Mouse (Mus musculus) gastrocnemius, postnatal 10 days (tissue): ENCODE data around the gene Cebpb. TPM values are rescaled to one million over a fixed set of nuclear protein-coding genes. Genes with fewer than 3 reads are reported as not detected.
A peak's percentile ranks its signal among the peaks of the same experiment; 100 is the strongest.

Experiments used
- DNase-seq: peaks from one replicate; pipeline ENCODE4 v3.0.0; 2021; ENCODE audit warnings: mixed read lengths
- total RNA-seq, 2 experiments: library from RNA; stranded (reverse); gene quantifications; 2 replicates each; pipeline ENCODE4 v1.2.3; 2021

Cebpb gene
- total RNA-seq, 2 experiments from 2014 or later = 28.0 to 64.3 TPM

DNA sequence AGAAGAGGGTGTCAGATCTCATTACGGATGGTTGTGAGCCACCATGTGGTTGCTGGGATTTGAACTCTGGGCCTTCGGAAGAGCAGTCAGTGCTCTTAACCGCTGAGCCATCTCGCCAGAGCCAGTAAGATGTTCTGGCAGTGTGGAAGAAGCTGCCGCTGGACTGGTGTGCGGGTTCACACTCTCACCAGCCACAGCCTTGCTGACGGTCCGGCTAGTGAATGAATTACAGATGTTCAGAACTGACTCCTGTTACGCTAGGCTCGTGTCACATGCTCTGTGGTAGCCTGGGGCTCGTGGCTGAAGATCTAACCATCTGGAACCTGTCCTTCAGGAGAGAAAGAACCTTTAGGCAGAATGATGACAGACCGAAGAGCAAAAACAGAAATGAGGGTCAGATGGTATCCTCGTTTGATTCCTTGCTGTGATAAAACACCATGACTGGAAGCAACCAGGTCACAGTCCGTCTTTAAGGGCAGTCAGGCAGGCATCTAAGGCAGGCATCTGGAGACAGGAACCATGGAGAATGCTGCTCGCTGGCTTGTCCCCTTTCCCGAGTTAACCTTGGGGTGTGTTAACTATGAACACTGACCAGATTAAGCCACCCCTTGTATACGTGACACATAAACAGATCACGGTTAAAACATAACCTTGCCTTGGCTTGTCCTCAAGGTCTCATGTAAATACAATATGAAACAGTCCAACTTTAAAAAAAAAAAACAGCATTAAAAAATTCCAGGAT lies 22.6 kb upstream of the Cebpb start:
- no peak for DNase-seq

DNA sequence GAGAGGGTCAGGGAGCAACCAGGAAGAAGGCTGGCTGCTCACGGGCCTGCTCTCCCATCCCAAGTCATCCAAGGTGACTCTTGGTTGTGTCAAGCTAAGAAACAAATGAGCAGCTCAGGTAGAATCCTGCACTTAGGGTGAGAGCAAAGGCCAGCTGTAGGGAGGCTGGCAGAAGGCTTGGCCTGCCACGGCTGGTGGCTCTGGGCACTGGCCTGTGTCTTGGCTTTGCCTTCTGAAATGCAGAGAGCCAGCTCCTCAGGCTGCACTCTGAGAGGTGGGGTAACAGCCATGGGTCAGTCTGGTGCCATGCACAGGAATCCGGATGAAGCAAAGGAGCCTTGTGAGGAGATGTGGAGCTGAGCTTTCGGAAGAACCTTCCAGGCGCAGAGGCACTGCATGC lies 20.3 kb upstream of the Cebpb start:
- no peak for DNase-seq

DNA sequence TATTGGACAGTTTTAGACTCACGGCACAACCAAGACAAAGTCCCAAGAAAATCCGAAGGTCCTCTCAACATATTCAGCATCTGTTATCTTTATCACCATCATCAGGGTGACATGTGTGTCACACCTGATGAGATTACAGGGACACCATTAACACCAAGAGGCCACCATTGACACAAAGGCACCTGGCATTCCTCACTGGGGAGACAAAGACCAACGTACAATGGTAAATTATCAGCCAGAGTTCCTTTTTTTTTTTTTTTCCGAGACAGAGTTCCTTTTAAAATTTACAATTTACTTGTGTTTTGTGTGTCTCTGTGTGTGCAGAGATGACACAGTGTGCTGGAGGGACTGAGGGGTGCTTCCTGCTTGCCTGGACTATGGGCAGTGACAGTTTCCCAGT lies 19.3 kb upstream of the Cebpb start:
- no peak for DNase-seq

DNA sequence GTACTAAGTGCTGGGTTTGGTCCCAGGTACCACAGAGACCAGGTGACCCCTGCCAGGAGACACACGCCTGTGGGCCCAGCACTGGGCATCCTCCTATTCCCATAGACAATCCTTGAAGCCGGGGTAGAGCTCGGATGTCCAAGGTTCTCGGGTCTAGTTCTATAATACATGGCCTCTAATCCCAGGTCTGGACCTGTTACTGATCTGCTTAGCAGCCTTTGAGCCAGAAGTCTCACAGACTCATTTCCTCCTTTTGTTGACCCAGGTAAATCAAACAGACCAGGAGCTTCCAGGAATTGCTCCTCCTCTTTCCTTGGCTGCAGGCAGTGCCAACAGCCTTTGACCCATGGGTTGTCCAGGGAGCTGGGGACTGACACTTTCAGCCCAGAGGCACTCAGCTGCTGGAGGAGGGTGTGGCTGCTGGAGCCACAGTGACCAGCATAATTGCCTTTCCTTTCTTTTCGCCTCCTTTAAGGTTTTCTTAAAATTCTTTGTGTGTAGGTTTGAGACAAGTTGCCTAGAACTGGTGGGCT lies 17.5 kb upstream of the Cebpb start:
- DNase-seq = no peak

DNA sequence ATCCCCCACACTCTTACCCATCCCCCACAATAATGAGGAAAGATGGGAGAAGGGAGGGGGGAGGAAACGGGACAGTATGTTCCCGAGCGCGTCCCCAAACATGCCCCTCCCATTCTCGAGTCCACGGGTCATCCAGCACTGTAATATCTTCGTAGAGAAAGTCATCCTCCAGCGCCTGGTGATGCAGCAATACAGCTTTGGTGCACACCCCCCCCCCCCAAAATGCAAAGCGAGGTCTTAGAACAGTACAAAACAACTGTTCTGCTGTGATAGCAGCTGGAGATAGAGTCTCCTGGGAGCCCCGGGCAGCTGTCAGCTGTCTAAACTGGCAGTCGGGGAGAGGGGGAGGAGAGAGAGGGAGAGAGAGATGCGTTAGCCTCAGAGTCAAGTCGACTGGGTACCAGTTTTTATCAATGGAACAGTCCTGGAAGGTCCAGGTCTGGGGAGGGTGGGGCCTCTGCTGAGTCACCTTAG lies 16.5 kb upstream of the Cebpb start:
- DNase-seq = no peak

DNA sequence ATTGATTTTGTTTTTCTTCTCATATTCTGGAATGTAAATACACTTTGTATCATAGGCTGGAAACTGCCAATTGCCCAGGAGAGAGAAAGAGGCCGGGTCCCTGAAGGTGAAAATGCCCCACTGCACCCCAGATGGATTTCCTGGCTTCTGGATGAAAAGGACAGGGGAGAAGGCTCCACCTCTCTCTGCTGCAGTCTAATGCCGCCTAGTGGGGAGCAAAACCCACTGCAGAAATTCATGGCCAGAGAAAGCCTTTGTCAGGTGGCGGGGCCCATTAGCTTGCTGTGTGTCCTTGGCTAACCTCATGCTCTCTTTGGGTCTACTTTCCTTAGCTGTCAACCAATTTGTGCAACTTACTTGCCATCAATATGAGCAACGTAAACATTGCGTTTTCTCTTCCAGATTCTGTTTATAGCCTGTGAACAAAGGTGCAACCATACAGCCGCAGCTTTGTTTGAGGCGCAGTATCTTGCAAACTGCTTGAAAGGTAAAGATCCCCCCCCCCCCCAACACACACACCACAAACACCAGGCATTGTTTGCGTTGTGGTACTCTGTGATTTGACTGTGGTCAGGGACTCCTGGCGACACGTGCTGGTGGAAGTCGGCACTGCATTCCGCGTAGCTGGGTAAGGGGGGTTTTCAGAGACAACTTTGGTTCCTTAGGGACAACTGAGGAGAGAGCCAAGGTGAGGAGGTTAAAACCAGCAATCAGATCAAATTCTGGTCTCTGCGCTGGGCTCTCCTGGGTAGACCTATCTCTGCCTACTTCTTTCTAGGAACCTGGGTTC lies 13.4 kb upstream of the Cebpb start:
- DNase-seq = no peak

DNA sequence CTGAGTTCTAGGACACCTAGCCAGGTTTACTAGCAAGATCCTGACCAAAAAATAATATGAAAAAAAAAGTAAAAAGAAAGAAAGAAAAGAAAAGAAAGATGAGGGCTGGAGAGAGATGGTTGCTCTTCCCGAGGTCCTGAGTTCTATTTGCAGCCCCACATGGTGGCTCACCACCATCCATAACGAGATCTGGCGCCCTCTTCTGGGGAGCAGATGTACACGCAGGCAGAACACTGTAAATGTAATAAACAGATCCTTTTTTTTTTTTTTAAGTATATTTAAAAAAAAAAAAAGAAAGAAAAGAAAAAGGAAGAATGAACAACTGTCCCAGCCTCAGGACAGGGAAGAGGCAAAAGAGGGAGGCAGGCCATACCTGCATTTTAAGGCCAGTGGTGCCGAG lies 10.1 kb upstream of the Cebpb start:
- DNase-seq = no peak

DNA sequence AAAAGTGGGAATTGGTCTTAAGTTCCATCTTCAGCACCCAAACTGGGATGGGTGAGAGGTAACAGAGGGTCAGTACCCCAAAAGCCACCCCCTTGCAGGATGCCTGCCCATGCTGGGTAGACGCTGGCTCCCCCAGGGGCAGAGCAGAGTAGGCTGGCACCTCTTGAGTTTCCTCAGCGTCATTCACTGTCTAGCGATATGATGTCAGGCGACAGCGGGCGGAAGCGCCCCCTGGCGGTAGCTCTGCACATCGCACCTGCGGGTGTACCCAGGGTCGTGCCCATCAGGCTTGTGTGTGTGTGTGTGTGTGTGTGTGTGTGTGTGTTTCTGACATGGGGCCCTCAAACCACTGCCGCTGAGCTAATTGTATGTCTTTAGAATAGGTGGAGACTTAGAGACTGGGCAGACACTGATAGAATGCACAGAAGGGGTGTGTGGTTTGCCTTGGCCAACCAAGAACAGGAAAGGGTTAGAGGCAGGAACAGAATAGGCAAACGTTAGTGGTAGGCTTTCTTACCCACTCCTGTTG lies 8.7 kb upstream of the Cebpb start:
- peak; percentile 94 for DNase-seq

DNA sequence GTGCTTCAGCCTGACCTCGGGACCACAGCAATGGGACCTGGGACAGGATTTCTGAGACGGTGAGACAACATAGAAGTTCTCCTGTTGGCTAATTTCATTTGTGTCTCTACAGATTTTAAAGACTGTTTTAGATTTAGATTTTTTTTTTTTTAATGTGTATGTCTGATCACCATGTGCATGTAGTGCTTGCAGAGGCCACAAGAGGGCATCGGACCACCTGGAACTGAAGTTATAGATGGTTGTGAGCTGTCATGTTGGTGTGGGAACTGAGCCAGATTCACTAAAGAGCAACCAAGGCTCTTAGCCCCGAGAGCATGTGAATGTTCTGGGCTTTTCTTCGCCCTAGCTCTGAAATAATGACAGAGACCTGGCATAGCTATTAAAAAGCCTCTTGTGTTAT lies 8.1 kb upstream of the Cebpb start:
- no peak for DNase-seq

DNA sequence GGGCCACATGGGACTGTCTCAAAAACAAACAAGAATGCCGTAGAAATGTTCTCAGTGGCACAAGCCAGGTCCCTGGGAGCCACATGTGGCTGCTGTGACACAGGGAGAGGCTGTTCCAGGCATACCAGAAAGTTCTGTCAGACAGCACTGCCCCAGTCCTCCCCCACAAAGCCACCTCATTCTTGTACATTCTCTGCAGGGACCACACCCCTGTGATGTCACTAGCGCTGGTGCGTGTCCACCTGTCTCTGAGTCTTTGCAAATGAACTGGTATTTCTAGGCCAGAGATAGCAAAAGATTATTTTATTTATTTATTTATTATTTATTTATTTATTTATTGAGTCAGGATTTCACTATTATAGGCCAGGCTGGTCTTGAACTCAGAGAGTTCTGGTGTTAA lies 5.0 kb upstream of the Cebpb start:
- DNase-seq = no peak

DNA sequence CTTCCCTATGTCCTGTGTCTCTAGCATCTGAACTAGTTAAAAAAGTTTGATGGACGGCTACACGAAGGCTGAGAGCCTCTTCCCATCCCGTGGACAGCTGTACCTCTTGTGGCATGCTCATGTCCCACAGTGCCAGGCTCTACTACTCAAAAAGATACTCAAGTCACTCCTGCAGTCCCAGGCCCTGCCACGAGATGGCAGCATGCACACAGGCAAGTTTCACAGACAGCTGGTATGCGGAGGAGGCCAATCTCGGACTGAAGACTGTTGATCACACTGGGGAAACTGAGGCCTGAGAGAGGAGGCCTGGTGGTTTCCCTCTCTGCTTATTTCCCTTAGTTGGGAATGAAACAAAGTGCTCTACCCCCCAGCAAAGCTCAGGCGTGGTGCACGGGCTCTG lies 3.6 kb upstream of the Cebpb start:
- peak; percentile 96 for DNase-seq

DNA sequence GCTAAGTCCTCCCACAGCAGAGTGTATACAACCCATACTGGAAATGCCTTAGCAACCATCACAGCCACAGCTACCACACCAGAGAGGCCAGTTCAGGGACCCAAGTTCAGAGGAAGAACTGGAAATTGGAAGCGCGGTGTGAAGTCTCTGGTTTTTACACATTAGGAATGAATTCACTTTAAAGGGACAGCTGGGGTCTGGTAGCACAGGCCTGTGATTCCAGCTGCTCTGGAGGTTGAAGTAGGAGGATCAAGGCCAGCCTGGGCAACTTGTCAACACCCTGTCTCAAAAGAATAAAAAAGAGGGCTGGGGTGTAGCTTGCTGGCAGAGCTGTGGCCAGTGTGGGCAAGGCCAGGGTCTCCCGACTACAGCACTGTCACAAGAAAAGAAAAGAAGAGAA lies 2.9 kb upstream of the Cebpb start:
- DNase-seq = no peak

DNA sequence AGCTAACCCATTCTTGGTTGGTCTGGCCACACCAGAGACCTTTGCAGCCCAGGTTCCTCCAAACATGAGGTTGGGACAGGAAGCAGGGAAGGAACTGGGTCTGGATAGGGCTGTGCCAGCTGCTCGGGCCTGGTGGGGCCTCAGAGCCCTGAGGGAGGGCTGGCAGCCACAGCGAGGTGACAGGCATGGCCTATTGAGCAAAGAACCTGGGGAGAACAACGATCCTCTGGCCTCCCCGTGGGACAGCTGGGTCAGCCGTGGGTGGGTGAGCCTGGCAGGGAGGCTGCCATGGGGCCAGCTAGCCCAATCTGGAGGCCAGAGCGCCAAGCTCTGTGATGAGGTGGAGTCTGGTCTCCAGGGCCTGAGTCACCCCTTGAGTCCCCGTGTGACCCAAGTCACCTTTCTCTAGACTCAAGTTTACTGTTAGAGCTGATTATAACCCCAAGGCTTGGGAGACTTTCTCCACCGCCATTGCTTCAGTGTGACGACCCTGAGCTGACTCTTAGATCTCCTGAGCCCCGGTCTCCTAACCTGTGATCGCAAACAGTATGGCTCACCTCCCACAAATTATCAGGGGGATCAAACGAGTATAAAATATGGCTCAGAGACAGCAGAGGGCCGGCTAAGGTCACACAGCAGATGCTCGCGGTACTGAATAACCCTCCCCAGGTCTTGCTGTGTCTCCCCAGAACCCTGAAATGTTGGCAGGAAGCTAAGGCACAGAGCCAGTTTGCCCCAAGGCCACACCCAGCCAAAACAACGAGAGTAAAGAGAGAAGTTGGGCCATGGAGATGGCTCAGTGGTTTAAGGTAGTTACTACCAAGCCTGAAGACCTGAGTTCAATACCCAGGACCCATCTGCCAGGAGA lies 2.1 kb upstream of the Cebpb start:
- DNase-seq = no peak

DNA sequence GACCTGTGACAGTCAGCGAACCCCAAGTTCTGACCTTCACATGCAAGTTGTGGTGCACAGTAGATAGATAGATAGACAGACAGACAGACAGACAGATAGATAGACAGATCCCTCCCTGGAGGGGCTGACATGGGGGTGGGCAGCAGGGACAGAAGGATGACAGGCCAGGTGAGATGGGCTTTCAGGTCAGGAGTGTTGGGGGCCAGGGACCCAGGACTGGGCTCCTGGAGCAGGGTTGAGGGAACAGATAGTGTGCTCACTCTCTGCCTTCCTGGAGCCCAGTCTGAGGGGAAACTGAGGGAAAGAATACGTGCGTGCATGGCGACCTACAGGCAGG lies 1.5 kb upstream of the Cebpb start:
- no peak for DNase-seq

DNA sequence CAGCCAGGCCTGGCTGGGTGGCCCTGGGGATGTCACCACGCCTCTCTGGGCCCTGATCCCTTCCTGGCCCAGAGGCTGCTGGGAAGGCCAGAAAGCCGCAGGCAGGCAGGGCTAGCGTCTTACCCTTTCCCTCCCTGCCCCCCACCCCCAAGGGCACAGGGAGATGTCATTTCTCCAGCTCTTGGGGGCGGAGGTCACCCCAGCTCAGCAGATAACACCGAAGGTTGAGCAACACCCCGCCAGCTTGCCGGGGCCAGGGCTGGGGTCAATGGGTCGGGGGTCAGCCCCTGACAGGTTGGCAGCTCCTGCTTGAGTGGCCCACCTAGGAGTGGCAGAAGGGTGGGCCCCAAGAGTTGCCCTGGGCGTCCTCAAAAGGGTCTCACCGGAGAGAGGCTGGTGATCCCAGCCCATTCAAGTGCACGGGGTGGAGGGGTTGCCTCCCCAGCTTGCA lies 1.0 kb upstream of the Cebpb start:
- no peak for DNase-seq

DNA sequence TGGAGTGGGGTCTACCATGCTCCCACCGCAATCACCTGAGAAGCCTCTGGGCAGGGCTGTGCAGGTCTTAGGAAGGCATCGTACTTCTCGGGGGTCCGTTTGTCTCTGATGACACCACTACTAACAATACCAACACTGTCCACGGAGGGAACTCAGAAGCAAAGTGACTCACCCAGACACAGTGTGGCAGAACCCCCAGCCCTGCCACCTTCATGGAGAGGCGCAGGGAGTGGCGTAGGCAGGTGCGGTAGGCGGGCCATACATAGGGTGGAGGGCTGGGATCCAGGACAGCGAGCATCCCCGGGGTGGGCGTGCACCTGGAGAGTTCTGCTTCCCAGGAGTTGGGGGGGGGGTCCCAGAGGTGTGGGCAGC lies 603 bp upstream of the Cebpb start:
- DNase-seq = no peak

DNA sequence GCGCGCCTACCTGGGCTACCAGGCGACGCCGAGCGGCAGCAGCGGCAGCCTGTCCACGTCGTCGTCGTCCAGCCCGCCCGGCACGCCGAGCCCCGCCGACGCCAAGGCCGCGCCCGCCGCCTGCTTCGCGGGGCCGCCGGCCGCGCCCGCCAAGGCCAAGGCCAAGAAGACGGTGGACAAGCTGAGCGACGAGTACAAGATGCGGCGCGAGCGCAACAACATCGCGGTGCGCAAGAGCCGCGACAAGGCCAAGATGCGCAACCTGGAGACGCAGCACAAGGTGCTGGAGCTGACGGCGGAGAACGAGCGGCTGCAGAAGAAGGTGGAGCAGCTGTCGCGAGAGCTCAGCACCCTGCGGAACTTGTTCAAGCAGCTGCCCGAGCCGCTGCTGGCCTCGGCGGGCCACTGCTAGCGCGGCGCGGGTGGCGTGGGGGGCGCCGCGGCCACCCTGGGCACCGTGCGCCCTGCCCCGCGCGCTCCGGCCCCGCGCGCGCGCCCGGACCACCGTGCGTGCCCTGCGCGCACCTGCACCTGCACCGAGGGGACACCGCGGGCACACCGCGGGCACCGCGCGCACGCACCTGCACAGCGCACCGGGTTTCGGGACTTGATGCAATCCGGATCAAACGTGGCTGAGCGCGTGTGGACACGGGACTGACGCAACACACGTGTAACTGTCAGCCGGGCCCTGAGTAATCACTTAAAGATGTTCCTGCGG lies 945 bp downstream of the Cebpb start, which contains the start of gene Tmem189:
Tmem189 (minus strand) TSS at position 322 of the 718 bp plus-strand sequence.
- peak; percentile 62 for DNase-seq

DNA sequence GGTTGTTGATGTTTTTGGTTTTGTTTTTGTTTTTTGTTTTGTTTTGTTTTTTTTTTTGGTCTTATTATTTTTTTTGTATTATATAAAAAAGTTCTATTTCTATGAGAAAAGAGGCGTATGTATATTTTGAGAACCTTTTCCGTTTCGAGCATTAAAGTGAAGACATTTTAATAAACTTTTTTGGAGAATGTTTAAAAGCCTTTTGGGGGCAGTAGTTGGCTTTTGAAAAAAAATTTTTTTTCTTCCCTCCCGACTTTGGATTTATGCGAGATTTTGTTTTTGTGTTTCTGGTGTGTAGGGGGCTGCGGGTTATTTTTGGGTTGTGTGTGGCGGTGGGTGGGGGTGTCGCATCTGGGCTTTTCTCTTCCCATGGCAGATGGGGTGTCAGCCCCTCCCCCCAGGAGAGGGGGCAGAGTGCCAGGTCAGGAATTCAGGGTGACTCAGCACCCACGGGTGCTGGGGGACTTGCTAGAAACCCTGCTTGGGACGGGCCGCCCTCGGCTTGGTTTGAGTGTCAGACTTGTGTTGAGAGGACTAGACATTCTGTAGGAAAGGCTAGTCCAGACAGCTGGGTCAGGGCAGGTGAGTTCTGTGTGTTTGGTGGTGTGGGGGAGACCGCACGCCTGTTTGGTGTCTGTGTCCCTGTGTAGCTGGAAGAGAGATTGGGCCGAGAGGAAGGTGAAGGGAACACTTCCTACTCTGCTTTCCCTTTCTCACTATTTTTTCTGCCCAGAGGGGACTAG lies 1.7 kb downstream of the Cebpb start:
- peak; percentile 74 for DNase-seq

DNA sequence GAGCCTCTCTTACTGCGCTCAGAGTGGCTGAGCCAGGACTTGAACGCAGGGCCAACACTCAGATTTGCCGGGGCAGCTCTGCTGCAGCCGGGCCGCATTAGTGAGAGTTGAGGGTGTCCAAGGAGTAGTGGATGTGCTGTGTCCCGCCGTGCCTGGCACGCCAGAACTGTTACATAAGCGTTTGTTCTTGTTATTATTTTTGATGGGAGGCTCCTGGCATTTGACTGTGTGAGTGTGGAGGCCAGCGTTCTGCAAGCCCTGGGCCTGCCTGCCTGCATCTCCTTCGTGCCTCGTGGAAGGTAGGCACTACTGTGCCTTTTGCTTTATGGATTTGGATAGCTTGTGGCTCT lies 2.2 kb downstream of the Cebpb start:
- peak; percentile 51 for DNase-seq

DNA sequence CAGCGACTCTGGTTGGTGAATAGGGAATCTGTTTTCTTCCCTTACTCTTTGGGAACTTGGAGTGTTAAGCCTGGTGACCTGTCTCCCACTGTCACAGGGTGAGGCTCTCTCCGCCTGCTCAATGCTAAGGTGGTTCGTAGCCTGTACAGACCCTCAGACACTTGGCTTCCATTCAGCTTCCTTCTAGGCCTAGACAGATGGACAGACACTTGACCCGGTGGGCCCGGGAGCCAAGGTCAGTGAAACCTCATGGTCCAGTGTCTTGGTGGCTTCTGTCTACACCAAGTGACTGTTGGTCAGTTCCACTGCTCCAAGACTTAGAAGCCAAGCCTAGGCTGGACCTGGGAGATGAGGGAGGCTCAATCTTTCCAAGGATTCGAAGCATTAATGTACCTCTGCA lies 2.7 kb downstream of the Cebpb start:
- DNase-seq = no peak
